Mouse (Mus musculus): ENCODE measurements at regions not wholly inside any gene's neighbourhood (a gene's known extent, or its start where the extent isn't known, plus 50 kb on each side); places are given as distances from the start of the nearest gene placed in this dataset.

GRCm38 (mm10) chr11:84587107-84587506 is 61.8 kb upstream of the Lhx1 start:
- TF ChIP-seq CTCF (IDR thresholded peaks at IDR 0.05; ENCODE audit: low read depth, low read length) (no peak), POLR2A (IDR thresholded peaks at IDR 0.05; ENCODE audit: borderline replicate concordance, low read depth, low read length) (no peak)
